Mouse (Mus musculus) lung, embryonic 14.5 days (tissue): Measurements from ENCODE around the gene Ptprm. TPM values are rescaled to one million over a fixed set of nuclear protein-coding genes. Genes with fewer than 3 reads are reported as not detected.
A peak's percentile ranks its signal among the peaks of the same experiment; 100 is the strongest.

Source experiments
- ATAC-seq: fragments of 200-750 bp; cut with Nextera tagmentation; 2 replicates; pipeline ENCODE4 v1.8.0; 2017; ENCODE audit warnings: mild to moderate bottlenecking, moderate TSS enrichment, moderate library complexity; ENCODE audit not compliant: insufficient read depth
- DNase-seq: peaks from one replicate; pipeline ENCODE4 v3.0.0-alpha.2; 2015
- H3K27ac ChIP-seq: fragments of 300-500 bp; sonication (generic); 2 replicates; pipeline ENCODE4 v1.5.1; 2014; ENCODE audit warnings: low read depth, mild to moderate bottlenecking, moderate library complexity
- H3K27me3 ChIP-seq: fragments of 300-500 bp; sonication (generic); 2 replicates; pipeline ENCODE4 v1.6.1; 2014; ENCODE audit warnings: low read length, control low read depth; ENCODE audit not compliant: insufficient read depth
- H3K36me3 ChIP-seq: fragments of 300-500 bp; sonication (generic); 2 replicates; pipeline ENCODE4 v1.6.1; 2014; ENCODE audit warnings: control low read depth; ENCODE audit not compliant: insufficient read depth
- H3K4me1 ChIP-seq: fragments of 300-500 bp; sonication (generic); 2 replicates; pipeline ENCODE4 v1.6.1; 2014; ENCODE audit warnings: antibody characterized with exemption, control low read depth; ENCODE audit not compliant: insufficient read depth
- H3K4me2 ChIP-seq: fragments of 300-500 bp; sonication (generic); 2 replicates; pipeline ENCODE4 v1.6.1; 2014; ENCODE audit warnings: mild to moderate bottlenecking
- H3K4me3 ChIP-seq: fragments of 300-500 bp; sonication (generic); 2 replicates; pipeline ENCODE4 v1.5.1; 2014; ENCODE audit warnings: low read depth, low read length
- H3K9ac ChIP-seq: fragments of 300-500 bp; sonication (generic); 2 replicates; pipeline ENCODE4 v1.6.1; 2014
- H3K9me3 ChIP-seq: fragments of 300-500 bp; sonication (generic); 2 replicates; pipeline ENCODE4 v1.6.1; 2016; ENCODE audit warnings: low read depth, low read length, control low read depth
- CTCF ChIP-seq: IDR thresholded peaks from 2 replicates; pipeline ENCODE4 v1.5.1; 2016; ENCODE audit warnings: antibody characterized with exemption, low read depth
- WGBS: fragments of 180-500 bp; shearing (Covaris S2); extraction: QIAGEN DNeasy Blood & Tissue Kit; methylation state at CpG from one replicate; pipeline ENCODE4 v1.1.7; 2014; 5-methylcytosine and 5-hydroxymethylcytosine counted together
- polyA plus RNA-seq: library from polyadenylated mRNA; unstranded; fragments of >200 nt; fragmentation: Nextera tagmentation; extraction: Ambion mirVana; gene quantifications from 2 replicates; pipeline ENCODE4 v1.2.1, GENCODE M21; 2014

Gene Ptprm
- polyA plus RNA-seq, 1 experiment from 2014 or later: 45.4 TPM

- no peaks in the 10 kb centered on the region for H3K27me3 ChIP-seq
- ATAC-seq: peak; percentile 77
- H3K9me3 ChIP-seq: no peaks in the 10 kb centered on the region
- no peak for TF ChIP-seq CTCF
- H3K27ac ChIP-seq: peak overlapping the region; percentile 82
- no peak overlapping the region for H3K4me3 ChIP-seq
- peak overlapping the region; percentile 45 for H3K4me2 ChIP-seq
- peaks cover 11% of the 10 kb centered on the region for H3K4me1 ChIP-seq
- no peak overlapping the region for H3K9ac ChIP-seq
- WGBS: 62% methylated on average over 18 of the region's 18 CpGs
- H3K36me3 ChIP-seq: no peaks in the 10 kb centered on the region
- peak; percentile 73 for DNase-seq
These were observed 50.7 kb downstream of the Ptprm start for GRCm38 (mm10) chr17:67303326-67304099.

- DNase-seq: no peak
- Histone ChIP-seq H3K36me3 (no peaks in the 10 kb centered on the region), H3K9me3 (no peaks in the 10 kb centered on the region), H3K9ac (no peak overlapping the region), H3K4me1 (peaks cover 15% of the 10 kb centered on the region), H3K27ac (0 out of 2 replicates have a peak overlapping the region, but pooled peaks have one; percentile 34), H3K4me2 (peak overlapping the region; percentile 45; the same call in 1 of the 2 replicates), H3K4me3 (no peak overlapping the region), H3K27me3 (no peaks in the 10 kb centered on the region)
- 52% methylated on average over 4 of the region's 4 CpGs for WGBS
- no peak for TF ChIP-seq CTCF
- no peak for ATAC-seq
These were observed 51.7 kb downstream of the Ptprm start for GRCm38 (mm10) chr17:67302569-67302968.

GRCm38 (mm10) chr17:67302074-67302473 lies 52.2 kb downstream of the Ptprm start:
- no peaks in the 10 kb centered on the region for H3K27me3 ChIP-seq
- DNase-seq (peak; percentile 45), ATAC-seq (no peak)
- H3K4me3 ChIP-seq: no peak overlapping the region
- no peak overlapping the region for H3K4me2 ChIP-seq
- H3K36me3 ChIP-seq: no peaks in the 10 kb centered on the region
- peaks cover 16% of the 10 kb centered on the region for H3K4me1 ChIP-seq
- no peaks in the 10 kb centered on the region for H3K9me3 ChIP-seq
- no peak for TF ChIP-seq CTCF
- 69% methylated on average over 4 of the region's 4 CpGs for whole genome bisulfite sequencing
- no peak overlapping the region for H3K9ac ChIP-seq
- H3K27ac ChIP-seq: no peak overlapping the region

GRCm38 (mm10) chr17:67301367-67301766 lies 52.9 kb downstream of the Ptprm start:
- ATAC-seq: no peak
- WGBS: 89% methylated on average over 4 of the region's 4 CpGs
- H3K4me3 ChIP-seq: no peak overlapping the region

GRCm38 (mm10) chr17:67298269-67298798 lies 55.9 kb downstream of the Ptprm start:
- Histone ChIP-seq H3K4me1 (peaks cover 5% of the 10 kb centered on the region; the same call in 1 of the 2 replicates), H3K4me2 (no peak overlapping the region), H3K4me3 (no peak overlapping the region), H3K9me3 (no peaks in the 10 kb centered on the region), H3K36me3 (no peaks in the 10 kb centered on the region), H3K27me3 (no peaks in the 10 kb centered on the region), H3K9ac (no peak overlapping the region), H3K27ac (peak overlapping the region; percentile 76)
- 38% methylated on average over 9 of the region's 9 CpGs for WGBS
- ATAC-seq: peak; percentile 81
- TF ChIP-seq CTCF: no peak
- DNase-seq: peak; percentile 36

More at GRCm38 (mm10) chr17:67301367-67301766, 52.9 kb downstream of the Ptprm start:
- Histone ChIP-seq H3K27me3 (no peaks in the 10 kb centered on the region), H3K9me3 (no peaks in the 10 kb centered on the region), H3K4me1 (peaks cover 16% of the 10 kb centered on the region), H3K36me3 (no peaks in the 10 kb centered on the region), H3K27ac (no peak overlapping the region), H3K9ac (no peak overlapping the region), H3K4me2 (no peak overlapping the region)
- no peak for DNase-seq
- no peak for TF ChIP-seq CTCF

GRCm38 (mm10) chr17:67296604-67297595 lies 57.4 kb downstream of the Ptprm start:
- H3K27ac ChIP-seq: peak overlapping the region; percentile 72

More at GRCm38 (mm10) chr17:67296604-67297595, 57.4 kb downstream of the Ptprm start:
- Histone ChIP-seq H3K9me3 (no peaks in the 10 kb centered on the region), H3K27me3 (no peaks in the 10 kb centered on the region), H3K4me1 (peaks cover 5% of the 10 kb centered on the region; the same call in 1 of the 2 replicates), H3K4me3 (no peak overlapping the region), H3K9ac (no peak overlapping the region), H3K4me2 (no peak overlapping the region), H3K36me3 (no peaks in the 10 kb centered on the region)
- ATAC-seq (no peak), DNase-seq (no peak)
- WGBS: 68% methylated on average over 13 of the region's 13 CpGs
- no peak for TF ChIP-seq CTCF
